Mouse (Mus musculus) skeletal muscle tissue, adult 2 months (tissue): ENCODE measurements around the gene Rbm20.

Source experiments
- DNase-seq: peaks from one replicate; pipeline ENCODE4 v3.0.0-alpha.2; 2012; ENCODE audit warnings: low read depth, low spot score

Gene Rbm20

GRCm38 (mm10) chr19:53877779-53878178 lies 200.7 kb downstream of the Rbm20 start:
- DNase-seq: no peak

- DNase-seq: no peak
Measured at GRCm38 (mm10) chr19:53880460-53880859, 203.4 kb downstream of the Rbm20 start.

DNA sequence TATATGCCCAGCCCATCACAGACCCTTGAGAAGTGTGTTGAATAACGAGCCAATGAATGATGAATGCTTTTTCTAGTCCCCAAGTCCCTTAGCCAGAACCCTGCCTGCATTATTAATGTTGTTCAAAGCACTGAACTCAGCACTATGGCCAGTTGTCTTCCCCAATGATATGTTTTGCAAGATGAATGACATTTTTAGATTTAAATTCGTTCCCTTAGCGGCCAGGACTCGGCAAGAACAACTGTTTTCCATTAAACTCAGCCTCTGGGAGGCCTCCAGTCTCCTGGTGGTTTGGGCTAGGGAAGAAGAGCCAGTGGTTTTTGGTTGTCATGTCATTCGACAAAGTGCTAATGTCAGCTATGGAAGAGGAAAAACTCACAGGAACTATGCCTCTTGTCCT lies 204.7 kb downstream of the Rbm20 start:
- no peak for DNase-seq

GRCm38 (mm10) chr19:53885450-53885849 lies 208.3 kb downstream of the Rbm20 start:
- DNase-seq: no peak

- no peak for DNase-seq
Measured at GRCm38 (mm10) chr19:53886576-53887370, 209.7 kb downstream of the Rbm20 start.

DNA sequence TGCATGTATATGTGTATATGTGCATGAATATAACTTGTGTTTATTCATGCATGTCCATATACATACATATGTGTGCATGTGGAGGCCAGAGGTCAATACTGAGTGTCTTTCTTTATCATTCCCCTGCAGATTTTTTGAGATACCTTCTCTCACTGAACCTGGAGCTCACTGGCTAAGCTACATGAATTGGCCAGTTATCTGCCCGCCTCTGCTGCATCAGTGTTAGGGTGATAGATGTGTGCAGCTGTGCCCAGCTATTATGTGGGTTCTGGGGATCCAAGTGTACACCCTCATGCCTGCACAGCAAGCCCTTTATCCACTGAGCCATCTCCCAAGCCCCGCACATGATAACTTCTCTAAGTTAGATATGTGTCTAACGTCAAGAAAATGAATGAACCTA lies 210.7 kb downstream of the Rbm20 start:
- DNase-seq: no peak

DNA sequence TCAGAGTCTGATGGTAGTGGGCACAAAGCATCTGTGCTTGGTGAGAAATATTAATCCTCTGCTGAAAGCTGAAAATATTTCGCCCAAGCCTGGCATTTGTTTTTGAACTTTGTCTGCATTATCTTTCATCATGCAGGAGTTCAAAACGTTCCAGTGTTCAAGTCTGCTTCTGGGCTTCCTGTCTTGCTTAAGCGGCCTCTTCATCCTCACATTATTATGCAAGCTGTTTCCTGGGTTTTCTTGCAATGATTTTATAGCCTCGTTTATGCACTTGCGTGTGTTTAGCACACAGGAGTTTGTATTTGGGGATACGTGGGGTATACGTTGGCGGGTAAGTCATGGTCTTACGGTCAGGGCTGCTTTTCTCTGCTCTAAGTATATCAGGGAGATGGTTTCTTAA lies 211.2 kb downstream of the Rbm20 start:
- no peak for DNase-seq

DNA sequence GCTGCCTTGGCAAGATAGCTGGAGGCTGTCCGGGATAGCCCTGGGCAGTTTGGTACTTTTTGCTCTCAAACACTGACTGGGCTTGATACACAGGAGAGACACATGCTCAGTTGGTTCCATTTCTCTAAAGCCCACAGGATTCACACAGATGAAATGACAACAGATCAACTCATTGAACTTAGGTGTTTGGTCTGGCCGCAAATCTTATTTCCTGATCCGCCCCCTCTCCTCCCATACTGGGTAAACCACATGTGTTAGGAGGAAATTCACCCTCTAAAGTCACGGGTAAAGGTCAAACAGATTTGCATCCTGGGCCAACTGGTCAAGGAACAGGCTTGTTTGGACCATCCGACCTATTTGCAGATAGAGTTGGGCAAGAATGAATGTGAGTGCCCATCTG lies 212.4 kb downstream of the Rbm20 start:
- DNase-seq: no peak

DNA sequence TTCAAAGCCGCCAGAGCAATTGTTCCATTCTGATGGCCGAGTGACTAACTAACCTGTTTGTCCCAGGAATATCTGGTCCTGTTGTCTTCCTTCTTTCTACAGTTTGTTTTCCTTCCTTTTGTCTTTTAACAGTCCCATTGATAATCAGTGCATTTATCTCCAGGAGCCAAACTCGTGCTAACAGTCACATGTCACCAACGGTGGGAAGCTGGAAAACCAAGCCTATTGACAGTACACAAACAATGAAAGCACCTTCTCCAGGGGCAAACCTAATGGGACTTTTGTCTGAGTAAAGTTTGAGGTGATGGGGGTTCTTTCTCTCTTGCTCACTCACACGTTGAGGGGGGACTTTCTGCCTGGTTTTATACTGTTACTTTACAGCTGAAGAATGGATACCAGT lies 213.2 kb downstream of the Rbm20 start:
- no peak for DNase-seq

DNA sequence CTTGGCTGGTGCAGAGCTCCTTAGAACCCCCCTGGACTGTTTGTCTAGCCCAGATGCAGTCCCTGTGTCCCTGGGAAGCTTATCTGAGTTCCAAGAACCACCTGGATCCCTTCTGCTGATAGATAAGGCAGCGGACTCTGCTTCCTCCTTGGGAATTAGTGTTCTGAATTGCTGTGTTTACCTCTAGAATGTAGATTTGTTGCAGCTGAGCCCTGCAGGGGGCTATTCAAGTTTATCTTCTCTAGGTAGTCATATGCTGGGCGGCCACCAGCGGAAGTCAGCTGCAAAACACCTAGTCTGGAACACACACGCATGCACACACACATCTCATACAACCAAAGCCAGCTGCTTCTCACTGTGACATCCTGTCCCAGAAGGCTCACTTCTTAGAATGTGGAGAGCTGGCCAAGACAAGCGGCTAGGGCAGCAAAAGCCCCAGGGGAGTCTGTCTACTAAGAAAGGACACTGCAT lies 213.7 kb downstream of the Rbm20 start:
- no peak for DNase-seq

GRCm38 (mm10) chr19:53891569-53891968 lies 214.5 kb downstream of the Rbm20 start:
- DNase-seq: no peak

GRCm38 (mm10) chr19:53892061-53892460 lies 215.0 kb downstream of the Rbm20 start, which contains the start of gene Pdcd4:
Gene Pdcd4 (plus strand): TSS chr19:53892231.
- no peak for DNase-seq

GRCm38 (mm10) chr19:53892838-53893359 lies 215.8 kb downstream of the Rbm20 start:
- no peak for DNase-seq

- DNase-seq: peak; percentile 54
Measured at GRCm38 (mm10) chr19:53893711-53894171, 216.6 kb downstream of the Rbm20 start.

DNA sequence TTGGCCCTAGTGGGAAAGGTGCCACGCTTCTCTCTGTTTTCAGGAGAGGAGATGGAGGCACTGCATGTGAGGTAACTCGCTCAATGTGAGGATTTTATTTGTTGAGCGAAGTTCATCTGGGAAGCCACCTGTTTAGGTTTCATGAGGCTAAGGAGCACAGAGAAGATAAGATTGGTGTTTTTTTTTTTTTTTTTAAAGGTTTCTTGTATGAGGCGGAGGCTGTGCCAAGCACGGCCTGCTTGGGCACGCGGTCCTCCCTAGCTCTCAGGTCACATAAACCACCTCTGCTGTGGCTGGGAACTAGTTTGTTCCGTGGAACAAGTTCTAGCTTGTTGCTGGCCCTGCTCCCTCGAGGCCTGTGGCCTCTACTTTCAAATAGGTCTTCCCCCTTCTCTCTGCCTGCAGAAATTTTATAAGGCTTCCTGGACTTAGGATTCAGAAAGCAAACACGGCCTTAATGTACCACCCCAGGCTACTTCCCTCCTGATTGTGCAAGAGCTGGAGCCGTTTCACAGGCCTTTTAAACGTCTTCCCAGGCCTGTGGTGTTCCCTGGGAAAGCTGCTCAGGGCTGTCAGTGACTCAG lies 217.5 kb downstream of the Rbm20 start:
- DNase-seq: peak; percentile 62

GRCm38 (mm10) chr19:53898046-53898445 lies 220.9 kb downstream of the Rbm20 start:
- no peak for DNase-seq

GRCm38 (mm10) chr19:53898498-53898897 lies 221.4 kb downstream of the Rbm20 start:
- no peak for DNase-seq

- no peak for DNase-seq
Measured at GRCm38 (mm10) chr19:53898970-53899900, 222.1 kb downstream of the Rbm20 start.

DNA sequence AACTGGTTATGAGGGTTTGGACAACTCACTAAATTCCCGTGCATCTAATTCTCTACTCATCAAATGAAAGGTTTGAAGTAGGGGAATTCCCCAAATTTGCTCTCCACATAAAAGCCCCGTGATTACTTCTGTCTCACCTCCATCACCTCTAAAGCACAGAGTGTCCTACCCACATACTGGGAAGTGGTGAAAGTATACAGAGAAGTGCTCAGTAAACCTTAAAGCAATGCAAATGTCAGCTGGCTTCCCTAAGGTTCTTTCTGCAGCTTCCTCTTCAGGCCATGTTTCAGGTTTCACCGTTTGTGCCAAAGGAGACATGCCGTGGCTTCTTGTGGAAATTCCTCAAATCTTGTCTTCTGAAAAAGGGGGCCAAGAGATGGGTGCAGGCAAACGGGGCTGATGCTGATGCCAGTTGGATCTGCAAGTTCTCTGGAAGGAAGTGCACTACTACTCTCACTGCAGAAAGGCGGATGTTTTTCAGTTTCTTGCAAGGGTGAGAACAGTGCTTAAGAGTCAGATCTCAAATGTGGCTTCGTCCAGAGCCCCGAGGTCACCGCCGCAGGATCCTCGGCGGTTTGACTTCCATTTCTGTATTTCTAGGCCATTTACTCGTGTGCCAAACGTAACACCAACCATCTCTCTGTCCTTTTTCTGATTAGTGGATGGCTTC lies 223.0 kb downstream of the Rbm20 start:
- no peak for DNase-seq

GRCm38 (mm10) chr19:53901931-53902738 lies 225.0 kb downstream of the Rbm20 start:
- DNase-seq: no peak
